Mouse (Mus musculus) myocyte (in vitro differentiated cells): ENCODE measurements around the gene Mbd5. TPM values are rescaled to one million over a fixed set of nuclear protein-coding genes. Genes with fewer than 3 reads are reported as not detected.

Source experiments
- H3K27me3 ChIP-seq: one replicate; pipeline ENCODE4 v1.6.1; 2011; ENCODE audit not compliant: control insufficient read depth, insufficient read depth, insufficient read length
- H3K36me3 ChIP-seq: one replicate; pipeline ENCODE4 v1.6.1; 2011; ENCODE audit not compliant: control insufficient read depth, insufficient read depth
- H3K4me2 ChIP-seq: one replicate; pipeline ENCODE4 v1.6.1; 2011; ENCODE audit warnings: low read depth, control low read depth
- H3K4me3 ChIP-seq: one replicate; pipeline ENCODE4 v1.5.1; 2011; ENCODE audit warnings: mild to moderate bottlenecking, control low read depth, moderate library complexity
- H3K79me2 ChIP-seq: one replicate; pipeline ENCODE4 v1.6.1; 2011; ENCODE audit not compliant: control insufficient read depth, insufficient read depth
- H3ac ChIP-seq: one replicate; pipeline ENCODE4 v1.6.1; 2011; ENCODE audit not compliant: control insufficient read depth, insufficient read length
- CEBPB ChIP-seq: IDR thresholded peaks from 2 replicates; pipeline ENCODE4 v1.6.1; 2011; ENCODE audit warnings: mild to moderate bottlenecking, moderate library complexity; ENCODE audit not compliant: poor library complexity, insufficient read depth, severe bottlenecking
- E2F4 ChIP-seq: IDR thresholded peaks from one replicate; pipeline ENCODE4 v1.6.1; 2011; ENCODE audit warnings: mild to moderate bottlenecking, control low read depth, moderate library complexity; ENCODE audit not compliant: insufficient read depth
- MAX ChIP-seq: IDR thresholded peaks from one replicate; pipeline ENCODE4 v1.6.1; 2011; ENCODE audit warnings: low read depth, mild to moderate bottlenecking, control low read depth
- MYOD1 ChIP-seq, 3 experiments: IDR thresholded peaks; one replicate each; pipeline ENCODE4 v1.6.1; 2011; ENCODE audit warnings: control low read depth in 2 of 3, low read depth in 2 of 3, mild to moderate bottlenecking in 2 of 3, moderate library complexity in 1 of 3; ENCODE audit not compliant: insufficient read length in 2 of 3, control insufficient read depth in 1 of 3
- MYOG ChIP-seq, 3 experiments: IDR thresholded peaks; one replicate each; pipeline ENCODE4 v1.6.1; 2011; ENCODE audit warnings: control low read depth in 2 of 3, low read depth in 2 of 3, mild to moderate bottlenecking in 2 of 3; ENCODE audit not compliant: insufficient read length in 2 of 3, control insufficient read depth in 1 of 3, insufficient read depth in 1 of 3
- POLR2A ChIP-seq: IDR thresholded peaks from one replicate; pipeline ENCODE4 v1.6.1; 2011; ENCODE audit warnings: low read depth, mild to moderate bottlenecking, control low read depth, moderate library complexity; ENCODE audit not compliant: insufficient read length
- POLR2AphosphoS2 ChIP-seq: IDR thresholded peaks from one replicate; pipeline ENCODE4 v1.6.1; 2011; ENCODE audit warnings: low read depth, control low read depth; ENCODE audit not compliant: insufficient read length
- REST ChIP-seq: IDR thresholded peaks from one replicate; pipeline ENCODE4 v1.6.1; 2011; ENCODE audit warnings: mild to moderate bottlenecking, control low read depth, moderate library complexity; ENCODE audit not compliant: insufficient read depth, insufficient read length
- SRF ChIP-seq: IDR thresholded peaks from one replicate; pipeline ENCODE4 v1.6.1; 2011; ENCODE audit warnings: low read depth; ENCODE audit not compliant: control insufficient read depth, insufficient read length
- TCF12 ChIP-seq: IDR thresholded peaks from one replicate; pipeline ENCODE4 v1.6.1; 2011; ENCODE audit warnings: mild to moderate bottlenecking, control low read depth; ENCODE audit not compliant: poor library complexity, insufficient read depth, severe bottlenecking
- TCF3 ChIP-seq: IDR thresholded peaks from one replicate; pipeline ENCODE4 v1.6.1; 2011; ENCODE audit warnings: low read depth, control low read depth; ENCODE audit not compliant: insufficient read length
- USF1 ChIP-seq: IDR thresholded peaks from one replicate; pipeline ENCODE4 v1.6.1; 2011; ENCODE audit warnings: low read depth, mild to moderate bottlenecking, control low read depth, moderate library complexity
- polyA plus RNA-seq: library from polyadenylated mRNA; unstranded; fragments of >200 nt; fragmentation: generic; extraction: Trizol; gene quantifications from one replicate; pipeline ENCODE4 v1.2.1, GENCODE M21; 2012; ENCODE audit warnings: missing spikeins

The Mbd5 gene
- polyA plus RNA-seq, 1 experiment, result 5.0 TPM

DNA sequence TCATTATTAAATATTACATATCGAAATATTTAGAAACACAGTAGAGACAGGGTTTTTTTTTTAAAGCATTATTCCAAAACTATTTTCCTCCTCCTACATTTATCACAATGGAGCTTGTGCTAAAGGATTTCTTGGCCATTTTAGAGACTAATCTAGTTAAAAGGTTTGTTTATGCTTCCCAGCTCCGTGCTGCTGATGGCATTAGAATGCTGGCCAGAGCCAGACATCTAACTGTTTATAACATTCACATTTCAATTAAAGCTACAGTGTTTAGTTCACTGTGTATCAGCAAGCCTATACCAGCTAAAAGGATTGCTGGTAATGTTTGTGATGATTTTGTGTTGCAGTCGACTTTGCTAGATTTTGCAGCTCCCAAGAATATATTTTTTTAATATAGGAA is 7.3 kb downstream of the Mbd5 start:
- Histone ChIP-seq H3K4me3 (no peak overlapping the region), H3K36me3 (no peaks in the 10 kb centered on the region), H3K27me3 (no peaks in the 10 kb centered on the region), H3ac (no peak overlapping the region), H3K4me2 (no peak overlapping the region), H3K79me2 (peaks cover 52% of the 10 kb centered on the region)
- TF ChIP-seq POLR2A (no peak), TCF3 (no peak), MYOG (IDR thresholded peaks at IDR 0.05; ENCODE audit: control insufficient read depth in 1 of 3, insufficient read depth in 1 of 3, insufficient read length in 2 of 3, low read depth in 2 of 3) (no peak), MYOD1 (IDR thresholded peaks at IDR 0.05; ENCODE audit: control insufficient read depth in 1 of 3, insufficient read length in 2 of 3, low read depth in 2 of 3) (no peak), POLR2AphosphoS2 (no peak), SRF (no peak), REST (no peak)

DNA sequence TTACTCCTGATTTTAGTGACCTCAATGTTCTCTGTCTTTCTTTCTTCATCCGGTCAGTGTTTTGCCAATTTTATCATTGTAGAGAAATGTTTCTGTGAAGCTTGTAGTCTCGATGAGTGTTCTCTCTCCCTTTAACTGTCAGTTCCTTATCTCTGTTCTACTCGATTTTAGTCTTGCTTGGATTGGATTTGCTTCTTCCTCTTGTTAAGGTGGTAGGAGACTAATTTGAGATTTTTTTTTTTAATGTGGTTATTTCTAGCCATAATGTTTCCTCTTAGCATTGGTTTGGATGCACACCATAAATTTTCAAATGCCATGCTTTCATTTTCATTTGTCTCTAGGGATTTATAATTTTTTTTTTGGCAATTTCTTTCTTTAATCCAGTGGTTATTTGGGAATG is 29.6 kb downstream of the Mbd5 start:
- H3K27me3 ChIP-seq, result no peaks in the 10 kb centered on the region
- H3ac ChIP-seq, result no peak overlapping the region
- TF ChIP-seq CEBPB (no peak), E2F4 (no peak), TCF12 (no peak), USF1 (no peak), MAX (no peak), MYOG (IDR thresholded peaks at IDR 0.05; ENCODE audit: control insufficient read depth in 1 of 3, insufficient read depth in 1 of 3, insufficient read length in 2 of 3, low read depth in 2 of 3) (no peak), REST (no peak), TCF3 (no peak), POLR2A (no peak), SRF (no peak), POLR2AphosphoS2 (no peak), MYOD1 (IDR thresholded peaks at IDR 0.05; ENCODE audit: control insufficient read depth in 1 of 3, insufficient read length in 2 of 3, low read depth in 2 of 3) (no peak)
- H3K79me2 ChIP-seq, result peaks cover 3% of the 10 kb centered on the region
- no peaks in the 10 kb centered on the region for H3K36me3 ChIP-seq
- H3K4me2 ChIP-seq, result no peak overlapping the region
- H3K4me3 ChIP-seq, result no peak overlapping the region

DNA sequence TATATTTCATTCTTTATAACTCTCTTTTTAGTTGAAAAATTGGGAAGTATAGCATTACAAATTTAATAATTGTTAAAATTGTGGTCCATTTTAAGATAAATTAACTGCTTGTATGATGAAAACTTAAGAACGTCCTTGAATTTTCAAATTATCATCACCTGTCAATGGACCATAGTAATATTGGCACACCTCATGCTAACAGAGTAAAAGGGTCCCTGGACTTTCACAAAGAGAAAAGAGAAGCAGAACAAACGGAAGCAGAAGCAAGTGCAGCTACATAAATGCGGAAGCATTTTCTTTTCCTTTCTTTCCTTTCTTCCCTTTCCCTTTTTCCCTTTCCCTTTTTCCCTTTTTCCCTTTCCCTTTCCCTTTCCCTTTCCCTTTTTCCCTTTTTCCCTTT is 41.0 kb downstream of the Mbd5 start:
- H3K27me3 ChIP-seq, result no peaks in the 10 kb centered on the region
- no peak overlapping the region for H3K4me3 ChIP-seq
- TF ChIP-seq REST (no peak), TCF3 (no peak), TCF12 (no peak), USF1 (no peak), POLR2A (no peak), MYOD1 (IDR thresholded peaks at IDR 0.05; ENCODE audit: control insufficient read depth in 1 of 3, insufficient read length in 2 of 3, low read depth in 2 of 3) (no peak), POLR2AphosphoS2 (no peak), MAX (no peak), CEBPB (no peak), SRF (no peak), MYOG (IDR thresholded peaks at IDR 0.05; ENCODE audit: control insufficient read depth in 1 of 3, insufficient read depth in 1 of 3, insufficient read length in 2 of 3, low read depth in 2 of 3) (no peak), E2F4 (no peak)
- H3K4me2 ChIP-seq, result no peak overlapping the region
- peaks cover 8% of the 10 kb centered on the region for H3K36me3 ChIP-seq
- H3K79me2 ChIP-seq, result no peaks in the 10 kb centered on the region
- H3ac ChIP-seq, result no peak overlapping the region

DNA sequence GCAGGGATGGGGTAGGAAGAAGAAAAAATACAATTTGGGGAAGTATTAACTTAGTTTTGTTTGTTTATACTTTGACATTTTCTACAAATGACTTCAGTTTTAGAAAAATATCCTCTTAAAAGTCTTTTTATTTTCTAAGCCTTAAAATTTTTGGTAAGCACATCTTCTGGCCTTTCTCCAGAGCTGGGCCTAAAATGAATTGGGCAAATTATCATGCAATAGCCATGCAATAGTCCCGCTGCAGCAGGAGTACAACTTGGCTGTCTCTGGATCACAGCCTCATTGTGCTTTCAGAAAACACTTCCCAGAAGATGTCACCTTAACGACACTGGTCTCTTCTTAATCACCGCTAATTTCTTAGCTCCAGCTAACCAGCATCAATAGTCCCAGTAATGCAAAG is 91.2 kb downstream of the Mbd5 start:
- no peaks in the 10 kb centered on the region for H3K27me3 ChIP-seq
- no peak overlapping the region for H3K4me3 ChIP-seq
- TF ChIP-seq REST (no peak), CEBPB (peak; percentile 95)
- H3ac ChIP-seq, result no peak overlapping the region
- H3K79me2 ChIP-seq, result no peaks in the 10 kb centered on the region
- H3K4me2 ChIP-seq, result no peak overlapping the region
- no peaks in the 10 kb centered on the region for H3K36me3 ChIP-seq

DNA sequence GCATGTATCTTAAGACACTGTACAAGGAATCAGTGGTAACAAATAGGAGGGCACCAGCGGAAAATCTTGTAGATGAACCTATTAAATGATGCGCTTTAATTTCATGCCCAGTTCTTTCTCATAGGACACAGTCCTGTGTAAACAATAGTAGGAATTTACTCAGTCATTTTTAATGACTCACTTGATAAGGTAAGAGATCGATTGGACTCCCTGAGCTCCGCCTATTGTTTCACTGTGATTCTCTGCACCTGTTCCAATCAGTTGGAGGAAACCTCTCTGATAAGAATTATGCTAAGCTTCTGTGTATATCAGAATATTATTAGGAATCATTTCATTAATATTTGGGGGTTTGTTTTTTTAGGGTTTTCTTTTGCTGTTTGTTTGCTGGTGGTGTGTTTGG is 100.7 kb downstream of the Mbd5 start:
- no peak for TF ChIP-seq TCF12
- TF ChIP-seq REST, result no peak
- TF ChIP-seq E2F4, result no peak
- no peak for TF ChIP-seq TCF3
- TF ChIP-seq POLR2A, result no peak
- TF ChIP-seq SRF, result no peak
- no peak for TF ChIP-seq POLR2AphosphoS2
- TF ChIP-seq MAX, result no peak
- no peak for TF ChIP-seq USF1
- no peak for TF ChIP-seq MYOG (IDR thresholded peaks at IDR 0.05; ENCODE audit: control insufficient read depth in 1 of 3, insufficient read depth in 1 of 3, insufficient read length in 2 of 3, low read depth in 2 of 3)

More for the DNA sequence above, 100.7 kb downstream of the Mbd5 start:
- H3ac ChIP-seq, result no peak overlapping the region
- no peak overlapping the region for H3K4me3 ChIP-seq
- no peaks in the 10 kb centered on the region for H3K27me3 ChIP-seq
- no peaks in the 10 kb centered on the region for H3K36me3 ChIP-seq
- H3K4me2 ChIP-seq, result no peak overlapping the region
- peaks cover 4% of the 10 kb centered on the region for H3K79me2 ChIP-seq
